Mouse (Mus musculus): ENCODE measurements around the gene Polr1a. TPM values are rescaled to one million over a fixed set of nuclear protein-coding genes. Genes with fewer than 3 reads are reported as not detected.

Polr1a gene
- total RNA-seq, 2 experiments from 2014 or later, result 31.8 to 31.9 TPM

GRCm38 (mm10) chr6:71987546-71988248 is 78.8 kb downstream of the Polr1a start:
- no peak overlapping the region for H3K27ac ChIP-seq
- no peak for DNase-seq (ENCODE audit: extremely low spot score in 1 of 2, low spot score in 2 of 2)
- intact Hi-C loops (cut with DNase I), result no loop called here
- TF ChIP-seq CTCF (IDR thresholded peaks at IDR 0.05), result no peak
- no peak overlapping the region for H3K4me3 ChIP-seq

GRCm38 (mm10) chr6:71989647-71990351 is 80.9 kb downstream of the Polr1a start:
- no peak; the same call in 1 of the 2 replicates for TF ChIP-seq CTCF (IDR thresholded peaks at IDR 0.05)
- no peak for DNase-seq (ENCODE audit: extremely low spot score in 1 of 2, low spot score in 2 of 2)
- intact Hi-C loops (cut with DNase I), result no loop called here
- H3K4me3 ChIP-seq, result no peak overlapping the region
- peak overlapping the region; percentile 63 for H3K27ac ChIP-seq

- no peak for TF ChIP-seq CTCF (IDR thresholded peaks at IDR 0.05)
- H3K27ac ChIP-seq, result peak overlapping the region; percentile 63
- no peak overlapping the region for H3K4me3 ChIP-seq
- intact Hi-C loops (cut with DNase I), result no loop called here
- no peak for DNase-seq (ENCODE audit: extremely low spot score in 1 of 2, low spot score in 2 of 2)
Observed at GRCm38 (mm10) chr6:71990371-71990837, 81.6 kb downstream of the Polr1a start.

- Histone ChIP-seq H3K27ac (peak overlapping the region; percentile 63; the same call in 1 of the 2 replicates), H3K4me3 (no peak overlapping the region)
Observed at GRCm38 (mm10) chr6:71991190-71991932, 82.5 kb downstream of the Polr1a start.

GRCm38 (mm10) chr6:71991933-71992325 is 83.1 kb downstream of the Polr1a start:
- no peak for DNase-seq (ENCODE audit: extremely low spot score in 1 of 2, low spot score in 2 of 2)
- intact Hi-C loops (cut with DNase I), result no loop called here
- H3K4me3 ChIP-seq, result no peak overlapping the region
- no peak for TF ChIP-seq CTCF (IDR thresholded peaks at IDR 0.05)
- no peak overlapping the region; the same call in 1 of the 2 replicates for H3K27ac ChIP-seq

More at GRCm38 (mm10) chr6:71991190-71991932, 82.5 kb downstream of the Polr1a start:
- intact Hi-C loops (cut with DNase I), result no loop called here
- TF ChIP-seq CTCF (IDR thresholded peaks at IDR 0.05), result no peak
- DNase-seq (ENCODE audit: extremely low spot score in 1 of 2, low spot score in 2 of 2), result no peak

- no peak for DNase-seq (ENCODE audit: extremely low spot score in 1 of 2, low spot score in 2 of 2)
- intact Hi-C loops (cut with DNase I), result no loop called here
- no peak overlapping the region for H3K4me3 ChIP-seq
- no peak overlapping the region for H3K27ac ChIP-seq
- TF ChIP-seq CTCF (IDR thresholded peaks at IDR 0.05), result no peak
Observed at GRCm38 (mm10) chr6:71994004-71994403, 85.2 kb downstream of the Polr1a start.

GRCm38 (mm10) chr6:71995081-71995480 is 86.2 kb downstream of the Polr1a start:
- H3K27ac ChIP-seq, result no peak overlapping the region

GRCm38 (mm10) chr6:71997215-71997614 is 88.4 kb downstream of the Polr1a start:
- Histone ChIP-seq H3K4me3 (no peak overlapping the region), H3K27ac (peak overlapping the region; percentile 36)
- TF ChIP-seq CTCF (IDR thresholded peaks at IDR 0.05), result no peak
- intact Hi-C loops (cut with DNase I), result no loop called here
- DNase-seq (ENCODE audit: extremely low spot score in 1 of 2, low spot score in 2 of 2), result no peak

More at GRCm38 (mm10) chr6:71995081-71995480, 86.2 kb downstream of the Polr1a start:
- no peak overlapping the region for H3K4me3 ChIP-seq
- intact Hi-C loops (cut with DNase I), result no loop called here
- DNase-seq (ENCODE audit: extremely low spot score in 1 of 2, low spot score in 2 of 2), result no peak
- no peak for TF ChIP-seq CTCF (IDR thresholded peaks at IDR 0.05)

GRCm38 (mm10) chr6:71999917-72000512 is 91.2 kb downstream of the Polr1a start:
- DNase-seq (ENCODE audit: extremely low spot score in 1 of 2, low spot score in 2 of 2), result no peak
- no peak overlapping the region for H3K27ac ChIP-seq
- intact Hi-C loops (cut with DNase I), result loop anchor here (1.0 kb wide), 1 partner anchor 59 kb away; no protein-coding TSS in a partner anchor
- no peak for TF ChIP-seq CTCF (IDR thresholded peaks at IDR 0.05)
- no peak overlapping the region for H3K4me3 ChIP-seq

- H3K27ac ChIP-seq, result no peak overlapping the region
- no peak overlapping the region for H3K4me3 ChIP-seq
- no peak for TF ChIP-seq CTCF (IDR thresholded peaks at IDR 0.05)
- intact Hi-C loops (cut with DNase I), result no loop called here
- DNase-seq (ENCODE audit: extremely low spot score in 1 of 2, low spot score in 2 of 2), result no peak
Observed at GRCm38 (mm10) chr6:72001220-72001777, 92.4 kb downstream of the Polr1a start.

Data from left cerebral cortex, adult 2 months (tissue).